Mouse (Mus musculus) heart, postnatal 36 days (tissue): ENCODE data around the gene Tmem50a. TPM values are rescaled to one million over a fixed set of nuclear protein-coding genes. Genes with fewer than 3 reads are reported as not detected.

Experiments
- DNase-seq, 2 experiments: peaks; one replicate each; pipeline ENCODE4 v3.0.0; 2021 to 2022
- intact Hi-C: fragments of 180-260 bp; cut with DNase I; formaldehyde crosslinking; loops from one replicate; pipeline ENCODE4 v1.15.1; 2025
- total RNA-seq, 2 experiments: library from RNA; stranded (reverse); gene quantifications; 2 replicates each; pipeline ENCODE4 v1.2.3; 2021

Gene Tmem50a
- total RNA-seq, 2 experiments from 2014 or later, result 65.8 to 71.3 TPM

DNA sequence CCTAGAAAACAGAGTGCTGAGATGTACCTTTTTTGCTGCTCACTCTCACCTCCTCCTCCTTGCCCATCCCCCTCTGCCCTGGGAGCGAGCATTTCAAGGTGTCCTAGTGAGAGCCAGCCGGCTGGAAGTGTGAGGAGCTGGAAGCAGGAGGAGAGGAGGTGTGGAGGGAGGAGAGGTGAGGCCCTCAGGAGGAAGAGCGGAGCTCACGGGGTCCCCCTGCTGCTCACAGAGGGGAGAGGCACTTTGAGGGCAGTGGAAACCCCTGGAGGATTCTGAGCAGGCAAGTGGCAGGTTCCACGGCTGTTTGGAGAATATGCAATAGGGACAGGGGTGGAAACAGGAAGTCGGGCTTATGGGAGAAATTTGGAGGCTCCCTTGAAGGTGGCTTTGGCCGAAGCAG lies 31.6 kb downstream of the Tmem50a start:
- peak in 1 of 2 experiments; percentile 15 for DNase-seq
- intact Hi-C loops, result no loop called here

GRCm38 (mm10) chr4:134880041-134880440 lies 34.8 kb downstream of the Tmem50a start:
- peak in 1 of 2 experiments; percentile 12 for DNase-seq
- intact Hi-C loops, result no loop called here

DNA sequence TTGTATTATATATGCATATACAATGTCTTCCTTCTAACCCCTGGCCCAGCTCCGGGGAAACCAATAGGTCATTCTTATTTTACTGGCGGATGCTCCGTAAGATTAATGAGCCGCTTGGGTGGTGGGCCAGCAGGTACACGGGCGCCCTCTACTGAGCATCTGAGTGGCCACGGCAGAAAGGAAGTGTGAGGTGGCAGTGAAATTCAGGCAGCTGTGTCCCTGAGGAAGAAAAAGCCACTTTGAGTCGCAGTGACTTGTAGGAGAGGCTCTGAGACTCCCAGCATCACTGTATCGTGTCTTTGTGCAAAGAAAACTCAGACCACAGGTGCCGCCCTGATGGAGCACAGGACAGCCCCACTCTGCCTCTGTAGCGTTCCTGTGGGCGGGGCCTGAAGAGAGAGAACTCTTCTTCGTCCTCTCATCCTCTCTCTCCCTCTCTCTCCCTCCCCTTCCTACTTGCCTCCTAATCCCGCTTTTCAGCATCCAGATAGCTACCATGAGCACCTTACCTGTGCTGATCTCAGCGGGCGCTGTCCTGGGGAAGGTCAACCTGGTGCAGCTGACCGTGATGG lies 35.3 kb downstream of the Tmem50a start:
- intact Hi-C loops, result loop anchor here (1.0 to 2.0 kb wide), 2 partner anchors 86 to 337 kb away; no protein-coding TSS in a partner anchor
- peak; percentile 75 to 78 for DNase-seq

GRCm38 (mm10) chr4:134876171-134876570 lies 38.7 kb downstream of the Tmem50a start:
- intact Hi-C loops, result no loop called here
- DNase-seq, result no peak

DNA sequence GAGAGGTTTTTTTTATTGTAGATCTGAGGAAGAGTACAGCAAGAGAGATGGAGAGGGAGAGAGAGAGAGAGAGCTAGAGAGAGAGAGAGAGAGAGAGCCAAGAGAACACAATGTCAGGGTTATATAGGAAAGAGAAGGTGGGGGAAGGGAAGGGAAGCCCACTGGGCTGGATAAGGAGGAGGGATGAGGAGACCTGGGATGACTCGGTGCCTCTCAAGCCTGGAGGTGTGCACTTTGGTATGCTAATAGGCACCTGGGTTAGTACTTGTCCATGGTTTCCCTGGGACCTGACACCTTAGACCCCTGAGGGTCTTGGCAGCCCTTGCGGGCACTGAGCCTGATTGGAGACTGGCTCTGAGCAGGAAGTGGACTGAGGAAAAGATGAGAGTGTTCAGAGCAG lies 42.9 kb downstream of the Tmem50a start:
- DNase-seq, result no peak
- intact Hi-C loops, result no loop called here

- intact Hi-C loops, result no loop called here
- no peak for DNase-seq
Observed at GRCm38 (mm10) chr4:134871477-134871876, 43.3 kb downstream of the Tmem50a start.

DNA sequence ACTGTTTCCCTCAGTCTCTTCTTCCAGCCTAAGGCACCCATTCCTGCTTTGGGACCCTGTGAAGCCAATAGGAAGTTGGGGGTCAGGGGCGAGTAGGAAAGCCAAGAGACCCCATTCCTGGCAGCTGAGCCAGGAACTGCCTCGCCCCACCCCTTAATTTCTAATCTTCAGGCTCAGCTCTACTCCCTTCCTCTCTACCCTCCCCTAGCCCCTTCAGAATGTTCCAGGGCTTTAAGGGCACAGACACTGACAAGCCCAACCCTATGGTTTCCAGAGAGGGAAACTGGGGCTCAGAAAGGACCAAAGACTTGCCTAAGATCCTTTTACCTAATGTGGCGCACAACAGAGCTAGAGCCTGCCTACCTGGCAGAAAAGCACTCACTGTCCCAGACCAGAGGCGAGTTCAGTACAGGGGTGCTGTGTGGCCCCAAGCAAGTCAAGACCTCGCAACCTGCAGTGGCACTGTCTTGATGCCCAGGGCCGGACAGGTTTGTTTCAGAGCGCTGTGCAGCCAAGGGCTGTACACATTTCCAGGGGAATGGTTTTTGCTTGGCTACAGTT lies 44.9 kb downstream of the Tmem50a start:
- intact Hi-C loops, result no loop called here

DNA sequence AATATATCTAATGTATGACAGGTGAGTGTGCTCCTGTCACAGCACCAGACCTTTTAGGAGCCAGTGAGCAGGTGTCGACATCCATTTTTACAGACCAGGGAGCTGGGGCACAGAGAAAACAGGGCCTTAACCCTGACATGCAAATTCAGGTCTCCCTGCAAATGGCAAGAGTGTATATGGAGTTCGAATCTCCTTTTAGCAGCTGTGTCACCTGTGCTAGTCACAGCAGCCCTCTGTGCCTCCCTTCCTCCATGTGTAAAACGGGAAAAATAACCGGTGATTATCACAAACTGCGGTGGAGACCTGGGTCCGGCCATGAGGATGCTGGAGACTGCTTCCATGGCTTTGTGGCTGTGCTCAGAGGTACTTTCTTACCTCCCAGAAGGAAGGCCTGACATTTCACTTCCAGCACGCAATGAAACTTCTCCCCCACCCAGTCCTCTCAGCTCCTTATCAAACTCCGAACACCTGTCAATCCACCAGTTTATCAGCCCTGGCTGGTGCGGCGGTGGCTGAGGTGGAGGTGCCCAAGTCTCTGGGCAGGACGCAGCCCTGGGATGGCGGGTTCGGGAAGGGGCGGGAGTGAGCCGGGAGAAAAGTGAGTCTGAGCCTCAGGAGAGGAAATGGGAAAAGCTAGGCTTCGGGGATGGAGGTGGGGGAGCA lies 45.6 kb downstream of the Tmem50a start:
- intact Hi-C loops, result no loop called here
- no peak for DNase-seq

More for the DNA sequence above, 44.9 kb downstream of the Tmem50a start:
- no peak for DNase-seq

GRCm38 (mm10) chr4:134868490-134868889 lies 46.3 kb downstream of the Tmem50a start:
- intact Hi-C loops, result no loop called here
- no peak for DNase-seq

DNA sequence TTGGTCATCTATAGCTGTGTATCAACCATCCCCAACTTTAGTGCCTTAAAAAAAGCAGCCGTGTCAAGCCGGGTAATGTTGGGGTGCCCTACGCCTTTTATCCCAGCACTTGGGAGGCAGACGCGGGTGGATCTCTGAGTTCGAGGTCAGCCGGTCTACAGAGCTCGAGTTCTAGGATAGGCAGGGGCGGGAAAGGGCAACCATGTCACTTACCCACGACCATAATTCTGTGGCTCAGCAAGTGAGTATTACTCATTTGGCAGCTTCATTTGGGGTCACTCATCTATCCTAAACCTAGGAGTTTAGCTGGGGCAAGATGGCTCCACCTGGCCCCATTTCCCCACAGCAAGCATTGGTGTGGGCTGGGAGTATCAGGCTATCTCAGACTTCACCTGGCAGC lies 46.8 kb downstream of the Tmem50a start:
- intact Hi-C loops, result no loop called here
- no peak for DNase-seq

- no peak for DNase-seq
- intact Hi-C loops, result no loop called here
Observed at GRCm38 (mm10) chr4:134867661-134868060, 47.2 kb downstream of the Tmem50a start.

DNA sequence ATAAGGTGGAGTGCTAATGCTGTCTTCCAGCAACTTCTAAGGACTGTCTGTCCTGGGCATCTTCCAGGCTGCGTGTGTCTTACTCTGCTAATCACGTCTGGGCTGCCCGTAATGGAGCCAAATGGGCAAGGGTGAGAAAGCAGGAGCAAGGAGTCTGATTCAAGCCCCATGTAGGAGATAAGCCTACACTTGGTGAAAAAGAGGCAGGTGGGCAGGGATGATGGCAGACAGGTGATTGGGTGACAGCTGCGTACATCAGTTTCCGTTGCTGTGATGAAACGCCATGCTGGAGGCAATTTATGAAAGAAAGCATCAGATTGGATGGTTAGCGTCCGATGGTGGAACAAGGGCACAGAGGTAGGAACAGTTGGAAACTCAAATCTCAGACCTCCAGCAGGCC lies 47.6 kb downstream of the Tmem50a start:
- no peak for DNase-seq
- intact Hi-C loops, result no loop called here

DNA sequence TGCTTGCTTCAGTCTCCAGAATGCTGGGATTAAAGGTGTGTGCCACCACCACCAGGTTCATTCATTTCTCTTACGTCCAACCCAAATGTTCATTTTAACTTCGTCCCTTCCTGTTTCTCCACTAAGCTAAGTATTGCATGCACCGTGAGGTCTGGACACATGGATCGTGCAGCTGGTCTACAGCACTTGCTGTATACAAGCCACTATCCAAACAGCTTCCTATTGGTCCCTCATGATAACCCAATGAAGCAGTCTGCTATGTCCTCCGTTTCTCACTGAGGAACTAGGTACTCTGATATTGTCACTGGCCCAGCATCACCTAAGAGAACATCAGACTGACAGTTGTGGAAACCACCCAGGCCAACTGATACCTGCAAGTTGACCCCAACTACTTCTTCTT lies 49.0 kb downstream of the Tmem50a start:
- DNase-seq, result no peak
- intact Hi-C loops, result no loop called here

DNA sequence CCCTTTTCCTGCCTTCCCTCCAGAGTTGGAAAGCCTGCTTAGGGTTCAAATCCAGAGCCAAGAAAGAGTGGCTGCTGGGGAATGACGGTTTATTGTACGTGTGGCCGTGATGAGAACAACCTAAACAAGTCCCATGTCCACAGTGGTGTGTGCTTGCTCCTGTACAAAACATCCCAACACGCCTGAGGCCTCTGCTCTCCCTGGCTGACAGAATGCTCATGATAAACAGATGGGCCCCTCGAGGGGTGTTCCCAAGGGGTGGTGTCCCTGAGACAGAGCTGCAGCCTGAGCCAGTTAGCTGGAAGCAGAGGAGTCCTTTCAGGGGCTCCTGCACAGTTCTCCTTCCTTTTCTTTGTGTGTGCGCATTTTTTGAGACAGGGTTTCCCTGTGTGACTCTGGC lies 49.5 kb downstream of the Tmem50a start:
- intact Hi-C loops, result no loop called here

GRCm38 (mm10) chr4:134863937-134864729 lies 50.7 kb downstream of the Tmem50a start, which contains the start of gene Rhd:
TSS of gene Rhd (plus strand) at chr4:134864536.
- DNase-seq, result no peak
- intact Hi-C loops, result no loop called here

More for the DNA sequence above, 49.5 kb downstream of the Tmem50a start:
- no peak for DNase-seq

- intact Hi-C loops, result no loop called here
- no peak for DNase-seq
Observed at GRCm38 (mm10) chr4:134862996-134863395, 51.8 kb downstream of the Tmem50a start.

- DNase-seq, result no peak
- intact Hi-C loops, result no loop called here
Observed at GRCm38 (mm10) chr4:134861884-134862283, 52.9 kb downstream of the Tmem50a start.

DNA sequence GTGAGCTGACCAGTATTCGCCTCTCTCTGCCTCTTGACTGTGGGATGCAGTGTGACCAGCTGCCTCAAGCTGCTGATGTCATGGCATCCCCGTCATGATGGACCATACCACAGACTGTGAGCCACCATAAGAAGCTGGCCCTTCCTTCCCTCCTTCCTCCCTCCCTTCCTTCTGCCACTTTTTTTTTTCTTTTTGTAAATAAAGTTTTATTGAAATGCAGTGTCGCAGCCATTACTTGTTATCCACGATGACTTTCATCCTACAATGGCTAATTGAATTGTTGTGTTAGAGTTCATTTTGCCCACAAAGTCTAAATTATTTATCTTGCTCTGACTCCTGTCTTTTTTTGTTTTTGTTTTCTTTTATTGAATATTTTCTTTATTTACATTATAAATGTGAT lies 56.3 kb downstream of the Tmem50a start:
- no peak for DNase-seq
- intact Hi-C loops, result no loop called here

DNA sequence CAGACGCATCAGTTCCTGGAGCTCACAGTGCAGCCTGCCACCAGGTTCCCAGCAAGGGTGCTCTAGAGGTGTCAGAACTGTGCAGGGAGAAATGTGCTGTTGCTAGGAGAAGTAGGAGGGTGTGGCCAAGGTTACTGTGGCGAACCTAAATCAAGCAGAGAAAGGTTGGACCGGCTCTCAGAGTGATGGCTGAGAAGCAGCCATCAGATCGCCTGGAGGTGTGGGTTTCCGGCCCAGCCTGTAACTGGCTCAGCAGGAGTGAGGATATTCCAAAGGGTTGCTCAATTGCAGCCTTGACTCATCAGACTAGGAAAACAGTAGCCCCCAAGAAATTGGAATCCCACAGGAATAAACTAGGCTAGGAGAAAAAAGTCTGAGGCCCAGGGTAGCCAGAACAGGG lies 58.3 kb downstream of the Tmem50a start:
- intact Hi-C loops, result no loop called here
- DNase-seq, result no peak

DNA sequence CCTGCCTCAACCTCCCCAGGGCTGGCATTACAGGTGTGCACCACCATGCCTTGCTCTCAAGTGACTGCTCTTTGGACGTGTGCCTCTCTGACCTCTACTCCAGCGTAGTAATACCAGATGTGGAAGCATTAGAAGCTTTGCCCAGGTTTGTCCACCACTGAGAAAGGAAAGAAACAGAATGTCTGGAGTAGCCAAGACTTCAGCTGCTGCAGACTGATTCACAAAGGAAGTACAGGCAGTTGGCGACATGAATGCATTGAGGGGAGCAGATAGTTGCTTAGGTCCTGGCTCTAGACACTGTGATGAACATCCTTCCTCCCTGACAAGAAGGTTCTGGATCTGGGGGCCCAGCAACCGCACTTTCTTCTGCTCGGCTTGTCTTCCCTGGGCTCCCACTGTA lies 58.8 kb downstream of the Tmem50a start:
- DNase-seq, result no peak
- intact Hi-C loops, result no loop called here

DNA sequence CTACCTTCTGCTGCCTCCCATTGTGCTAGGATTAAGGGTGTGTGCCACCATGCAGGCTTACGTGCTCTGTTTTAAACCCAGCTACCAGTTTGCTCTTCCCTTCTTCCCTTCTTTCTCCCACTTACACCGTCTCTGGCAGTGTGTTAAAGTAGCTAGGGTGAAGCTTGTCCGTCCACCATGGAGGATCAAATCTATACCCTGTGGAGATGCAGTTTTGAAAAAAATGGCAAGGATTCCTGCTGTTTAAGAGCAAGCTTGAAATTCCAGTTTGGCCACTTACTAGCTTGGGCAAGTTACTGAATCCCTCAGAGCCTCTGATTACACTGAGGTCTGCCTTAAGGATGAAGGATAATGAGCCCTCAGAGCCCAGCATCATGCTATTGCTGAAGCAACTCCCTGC lies 59.5 kb downstream of the Tmem50a start:
- intact Hi-C loops, result no loop called here
- DNase-seq, result no peak
